Mouse (Mus musculus): ENCODE results near the gene Ubash3b.

DNA sequence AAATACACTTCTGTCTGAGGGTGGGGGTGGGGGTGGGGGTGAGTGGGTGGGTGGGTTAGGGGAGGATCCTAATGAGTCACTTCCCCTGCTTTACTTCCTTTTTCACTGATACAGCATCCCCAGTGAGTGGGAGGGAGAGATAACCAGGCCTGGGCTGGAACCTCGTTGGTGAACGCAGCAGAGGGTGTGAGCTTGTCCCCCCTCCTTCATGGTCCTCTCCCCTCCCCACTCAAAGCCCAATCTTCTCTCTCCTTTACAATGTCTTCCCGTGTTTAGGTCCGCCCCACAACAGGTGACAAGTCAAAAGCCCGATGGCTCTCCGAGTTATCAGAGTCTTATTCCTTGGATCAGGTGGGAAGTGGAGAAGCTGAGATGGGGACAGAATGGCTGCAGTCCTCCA lies 88.7 kb downstream of the Ubash3b start:
- no peak for TF ChIP-seq GATA1 (IDR thresholded peaks at IDR 0.05; ENCODE audit: borderline replicate concordance, low read length)
- TF ChIP-seq FLI1 (IDR thresholded peaks at IDR 0.05; ENCODE audit: low read length) = no peak

Data from megakaryocyte, embryonic 14.5 days (primary cell).